Mouse (Mus musculus): ENCODE data around the gene Gm9780. TPM values are rescaled to one million over a fixed set of nuclear protein-coding genes. Genes with fewer than 3 reads are reported as not detected.
"Not testable (repeated sequence)": the region's sequence is repeated elsewhere in the genome, so short reads cannot be mapped to it uniquely, and the experiment has no call there.

The Gm9780 gene
- total RNA-seq, 1 experiment = 5.2 TPM

DNA sequence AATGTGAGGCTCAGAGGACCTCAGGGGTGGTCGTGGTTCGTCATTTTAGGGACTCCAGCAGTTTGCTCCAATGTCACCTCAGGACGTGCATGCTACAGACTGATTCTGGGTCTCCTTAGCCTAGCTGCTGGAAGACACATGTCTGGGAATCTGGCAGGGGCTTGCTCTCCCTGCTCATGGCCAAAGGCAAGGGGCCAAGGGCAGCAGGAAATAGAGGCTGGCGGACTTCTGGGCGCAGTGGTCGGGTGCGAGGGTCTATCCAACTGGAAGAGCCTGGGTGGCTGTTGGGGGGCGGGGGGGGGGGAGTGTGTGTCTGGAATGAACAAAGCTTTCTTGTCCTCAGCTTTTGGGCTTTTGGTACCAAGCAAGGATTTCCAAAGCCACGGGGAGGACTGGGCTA lies 6.3 kb upstream of the Gm9780 start:
- in situ Hi-C loops (cut with MboI; ENCODE audit: low sequenced_read_pairs in 2 of 2, unreplicated experiment in 2 of 2); DNase-seq (ENCODE audit: low read depth, low spot score); H3K4me3 ChIP-seq (ENCODE audit: insufficient read depth in 1 of 2, low read depth in 1 of 2, low read length in 2 of 2, poor library complexity in 1 of 2, severe bottlenecking in 1 of 2); H3K9ac ChIP-seq (ENCODE audit: insufficient read depth, low read depth, low read length, poor library complexity, severe bottlenecking); H3K9me3 ChIP-seq (ENCODE audit: control insufficient read depth, insufficient read depth, low read depth, low read length); H3K36me3 ChIP-seq (ENCODE audit: control insufficient read depth, insufficient read depth, low read length, poor library complexity, severe bottlenecking); H3K4me1 ChIP-seq (ENCODE audit: control insufficient read depth in 2 of 2, insufficient read depth in 2 of 2, low read length in 2 of 2, poor library complexity in 1 of 2); H3K27ac ChIP-seq (ENCODE audit: insufficient read depth, low read depth, low read length, poor library complexity, severe bottlenecking): not testable (repeated sequence)

GRCm38 (mm10) chr14:26047026-26047425 lies 4.5 kb upstream of the Gm9780 start:
- H3K4me1 ChIP-seq (ENCODE audit: control insufficient read depth in 2 of 2, insufficient read depth in 2 of 2, low read length in 2 of 2, poor library complexity in 1 of 2); in situ Hi-C loops (cut with MboI; ENCODE audit: low sequenced_read_pairs in 2 of 2, unreplicated experiment in 2 of 2); H3K4me3 ChIP-seq (ENCODE audit: insufficient read depth in 1 of 2, low read depth in 1 of 2, low read length in 2 of 2, poor library complexity in 1 of 2, severe bottlenecking in 1 of 2); DNase-seq (ENCODE audit: low read depth, low spot score); H3K36me3 ChIP-seq (ENCODE audit: control insufficient read depth, insufficient read depth, low read length, poor library complexity, severe bottlenecking); H3K9ac ChIP-seq (ENCODE audit: insufficient read depth, low read depth, low read length, poor library complexity, severe bottlenecking); H3K27ac ChIP-seq (ENCODE audit: insufficient read depth, low read depth, low read length, poor library complexity, severe bottlenecking); H3K9me3 ChIP-seq (ENCODE audit: control insufficient read depth, insufficient read depth, low read depth, low read length): not testable (repeated sequence)

DNA sequence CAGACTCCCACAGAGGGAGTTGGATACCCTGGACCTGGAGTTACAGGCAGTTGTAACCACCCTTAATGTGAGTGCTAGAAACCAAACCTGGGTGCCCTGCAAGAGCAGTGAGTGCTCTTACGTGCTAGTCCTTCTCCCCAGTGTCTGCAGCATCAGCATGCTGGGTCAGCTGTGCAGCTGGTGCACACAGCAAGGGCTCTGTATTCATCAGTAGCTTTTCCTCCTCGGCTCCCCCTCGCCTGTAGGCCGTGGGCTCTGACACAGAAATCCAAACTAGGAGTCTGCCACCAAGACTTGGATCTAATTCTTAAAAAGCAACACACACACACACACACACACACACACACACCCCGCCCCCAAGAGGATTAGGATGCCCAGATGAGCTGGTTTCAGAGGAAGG lies 2.5 kb upstream of the Gm9780 start:
- DNase-seq (ENCODE audit: low read depth, low spot score); H3K27ac ChIP-seq (ENCODE audit: insufficient read depth, low read depth, low read length, poor library complexity, severe bottlenecking); H3K9ac ChIP-seq (ENCODE audit: insufficient read depth, low read depth, low read length, poor library complexity, severe bottlenecking); in situ Hi-C loops (cut with MboI; ENCODE audit: low sequenced_read_pairs in 2 of 2, unreplicated experiment in 2 of 2); H3K4me1 ChIP-seq (ENCODE audit: control insufficient read depth in 2 of 2, insufficient read depth in 2 of 2, low read length in 2 of 2, poor library complexity in 1 of 2); H3K36me3 ChIP-seq (ENCODE audit: control insufficient read depth, insufficient read depth, low read length, poor library complexity, severe bottlenecking); H3K4me3 ChIP-seq (ENCODE audit: insufficient read depth in 1 of 2, low read depth in 1 of 2, low read length in 2 of 2, poor library complexity in 1 of 2, severe bottlenecking in 1 of 2); H3K9me3 ChIP-seq (ENCODE audit: control insufficient read depth, insufficient read depth, low read depth, low read length): not testable (repeated sequence)

DNA sequence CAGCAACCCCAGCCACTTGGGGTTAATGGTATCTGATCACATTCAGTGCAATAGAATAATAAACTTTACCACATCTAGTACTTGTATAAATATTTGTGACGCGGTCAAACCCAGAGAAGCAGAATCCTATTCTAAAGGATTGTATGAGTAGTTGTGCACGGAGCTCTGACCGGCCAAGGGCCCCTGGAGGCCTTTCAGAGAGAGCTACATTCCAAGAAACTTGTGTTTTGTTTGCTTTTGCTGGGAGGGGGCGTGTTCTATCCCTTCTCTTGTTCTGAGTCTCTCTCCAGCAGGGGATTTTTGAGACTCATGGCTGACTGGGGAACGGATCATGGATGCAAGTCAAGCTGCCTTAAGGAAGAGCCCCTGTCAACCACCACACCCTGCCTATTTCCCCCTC lies 7.1 kb downstream of the Gm9780 start:
- H3K4me3 ChIP-seq (ENCODE audit: insufficient read depth in 1 of 2, low read depth in 1 of 2, low read length in 2 of 2, poor library complexity in 1 of 2, severe bottlenecking in 1 of 2); H3K4me1 ChIP-seq (ENCODE audit: control insufficient read depth in 2 of 2, insufficient read depth in 2 of 2, low read length in 2 of 2, poor library complexity in 1 of 2); H3K9me3 ChIP-seq (ENCODE audit: control insufficient read depth, insufficient read depth, low read depth, low read length); H3K9ac ChIP-seq (ENCODE audit: insufficient read depth, low read depth, low read length, poor library complexity, severe bottlenecking); in situ Hi-C loops (cut with MboI; ENCODE audit: low sequenced_read_pairs in 2 of 2, unreplicated experiment in 2 of 2); DNase-seq (ENCODE audit: low read depth, low spot score); H3K27ac ChIP-seq (ENCODE audit: insufficient read depth, low read depth, low read length, poor library complexity, severe bottlenecking); H3K36me3 ChIP-seq (ENCODE audit: control insufficient read depth, insufficient read depth, low read length, poor library complexity, severe bottlenecking): not testable (repeated sequence)

DNA sequence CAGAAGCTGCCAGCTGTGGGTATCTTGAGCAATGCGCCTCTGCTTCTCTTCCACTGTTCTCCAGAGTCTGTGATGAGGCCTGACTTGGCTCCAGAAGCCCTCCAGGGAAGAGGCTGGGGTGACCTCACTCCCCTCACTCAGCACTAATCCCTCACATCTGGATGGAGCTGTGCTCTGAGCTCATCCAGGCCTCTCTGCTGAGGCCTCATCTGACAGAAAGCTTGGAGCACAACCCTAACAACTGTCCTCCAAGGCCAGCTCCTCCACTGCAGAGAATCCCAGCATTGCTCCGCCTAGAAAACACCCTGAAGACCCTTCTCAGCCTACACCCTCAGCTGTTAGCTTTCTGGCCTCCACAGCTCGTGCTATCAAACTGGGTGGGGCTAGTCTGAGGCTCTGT lies 8.1 kb downstream of the Gm9780 start:
- H3K9ac ChIP-seq (ENCODE audit: insufficient read depth, low read depth, low read length, poor library complexity, severe bottlenecking); H3K9me3 ChIP-seq (ENCODE audit: control insufficient read depth, insufficient read depth, low read depth, low read length); H3K4me1 ChIP-seq (ENCODE audit: control insufficient read depth in 2 of 2, insufficient read depth in 2 of 2, low read length in 2 of 2, poor library complexity in 1 of 2); DNase-seq (ENCODE audit: low read depth, low spot score); in situ Hi-C loops (cut with MboI; ENCODE audit: low sequenced_read_pairs in 2 of 2, unreplicated experiment in 2 of 2); H3K4me3 ChIP-seq (ENCODE audit: insufficient read depth in 1 of 2, low read depth in 1 of 2, low read length in 2 of 2, poor library complexity in 1 of 2, severe bottlenecking in 1 of 2); H3K36me3 ChIP-seq (ENCODE audit: control insufficient read depth, insufficient read depth, low read length, poor library complexity, severe bottlenecking); H3K27ac ChIP-seq (ENCODE audit: insufficient read depth, low read depth, low read length, poor library complexity, severe bottlenecking): not testable (repeated sequence)

DNA sequence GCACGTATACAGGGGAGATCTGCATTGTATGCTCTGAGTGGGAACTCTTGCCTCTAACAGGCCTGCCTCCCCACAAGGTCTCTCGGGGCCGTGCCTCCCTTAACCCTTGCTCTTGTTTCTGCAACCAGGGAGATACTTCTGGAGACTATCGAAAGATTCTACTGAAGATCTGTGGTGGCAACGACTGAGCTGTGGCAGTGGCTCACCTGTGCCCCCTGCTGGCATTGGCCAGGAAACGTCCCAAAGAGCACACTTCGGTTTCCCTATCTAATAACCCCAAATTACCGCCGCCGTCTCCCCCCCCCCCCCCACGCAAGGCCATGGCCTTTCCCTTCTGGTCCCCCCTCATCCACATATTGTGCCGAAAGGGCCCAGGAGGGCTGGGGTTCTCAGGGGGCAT lies 16.9 kb downstream of the Gm9780 start:
- H3K27ac ChIP-seq (ENCODE audit: insufficient read depth, low read depth, low read length, poor library complexity, severe bottlenecking); H3K9ac ChIP-seq (ENCODE audit: insufficient read depth, low read depth, low read length, poor library complexity, severe bottlenecking); DNase-seq (ENCODE audit: low read depth, low spot score); H3K36me3 ChIP-seq (ENCODE audit: control insufficient read depth, insufficient read depth, low read length, poor library complexity, severe bottlenecking); in situ Hi-C loops (cut with MboI; ENCODE audit: low sequenced_read_pairs in 2 of 2, unreplicated experiment in 2 of 2); H3K4me3 ChIP-seq (ENCODE audit: insufficient read depth in 1 of 2, low read depth in 1 of 2, low read length in 2 of 2, poor library complexity in 1 of 2, severe bottlenecking in 1 of 2); H3K9me3 ChIP-seq (ENCODE audit: control insufficient read depth, insufficient read depth, low read depth, low read length); H3K4me1 ChIP-seq (ENCODE audit: control insufficient read depth in 2 of 2, insufficient read depth in 2 of 2, low read length in 2 of 2, poor library complexity in 1 of 2): not testable (repeated sequence)

GRCm38 (mm10) chr14:26022831-26023230 lies 19.7 kb downstream of the Gm9780 start:
- H3K9me3 ChIP-seq (ENCODE audit: control insufficient read depth, insufficient read depth, low read depth, low read length); H3K9ac ChIP-seq (ENCODE audit: insufficient read depth, low read depth, low read length, poor library complexity, severe bottlenecking); H3K4me3 ChIP-seq (ENCODE audit: insufficient read depth in 1 of 2, low read depth in 1 of 2, low read length in 2 of 2, poor library complexity in 1 of 2, severe bottlenecking in 1 of 2); DNase-seq (ENCODE audit: low read depth, low spot score); H3K27ac ChIP-seq (ENCODE audit: insufficient read depth, low read depth, low read length, poor library complexity, severe bottlenecking); in situ Hi-C loops (cut with MboI; ENCODE audit: low sequenced_read_pairs in 2 of 2, unreplicated experiment in 2 of 2); H3K4me1 ChIP-seq (ENCODE audit: control insufficient read depth in 2 of 2, insufficient read depth in 2 of 2, low read length in 2 of 2, poor library complexity in 1 of 2); H3K36me3 ChIP-seq (ENCODE audit: control insufficient read depth, insufficient read depth, low read length, poor library complexity, severe bottlenecking): not testable (repeated sequence)

- H3K27ac ChIP-seq (ENCODE audit: insufficient read depth, low read depth, low read length, poor library complexity, severe bottlenecking); in situ Hi-C loops (cut with MboI; ENCODE audit: low sequenced_read_pairs in 2 of 2, unreplicated experiment in 2 of 2): not testable (repeated sequence)
Observed at GRCm38 (mm10) chr14:26021555-26021954, 21.0 kb downstream of the Gm9780 start.

DNA sequence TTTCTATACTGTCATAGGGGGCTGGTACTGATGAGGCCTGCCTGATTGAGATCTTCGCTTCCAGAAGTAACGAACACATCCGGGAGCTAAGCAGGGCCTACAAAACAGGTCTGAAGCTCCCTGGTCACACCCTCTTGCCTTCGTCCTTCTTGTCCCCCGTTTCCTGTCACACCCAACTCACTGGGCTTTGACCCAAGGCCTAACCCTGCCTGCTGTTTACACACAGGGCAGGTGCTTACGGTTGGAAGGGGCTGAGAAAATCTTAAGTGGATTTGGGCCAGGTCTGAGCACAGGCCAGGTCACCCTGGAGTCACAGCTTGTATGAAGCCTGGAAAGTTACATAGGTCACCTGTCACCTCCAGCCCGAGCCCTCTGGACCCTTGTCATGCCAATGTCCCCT lies 26.1 kb downstream of the Gm9780 start:
- DNase-seq (ENCODE audit: low read depth, low spot score); H3K9me3 ChIP-seq (ENCODE audit: control insufficient read depth, insufficient read depth, low read depth, low read length); H3K9ac ChIP-seq (ENCODE audit: insufficient read depth, low read depth, low read length, poor library complexity, severe bottlenecking); H3K27ac ChIP-seq (ENCODE audit: insufficient read depth, low read depth, low read length, poor library complexity, severe bottlenecking); H3K36me3 ChIP-seq (ENCODE audit: control insufficient read depth, insufficient read depth, low read length, poor library complexity, severe bottlenecking); H3K4me1 ChIP-seq (ENCODE audit: control insufficient read depth in 2 of 2, insufficient read depth in 2 of 2, low read length in 2 of 2, poor library complexity in 1 of 2); H3K4me3 ChIP-seq (ENCODE audit: insufficient read depth in 1 of 2, low read depth in 1 of 2, low read length in 2 of 2, poor library complexity in 1 of 2, severe bottlenecking in 1 of 2); in situ Hi-C loops (cut with MboI; ENCODE audit: low sequenced_read_pairs in 2 of 2, unreplicated experiment in 2 of 2): not testable (repeated sequence)

More at GRCm38 (mm10) chr14:26021555-26021954, 21.0 kb downstream of the Gm9780 start:
- H3K9ac ChIP-seq (ENCODE audit: insufficient read depth, low read depth, low read length, poor library complexity, severe bottlenecking); H3K4me1 ChIP-seq (ENCODE audit: control insufficient read depth in 2 of 2, insufficient read depth in 2 of 2, low read length in 2 of 2, poor library complexity in 1 of 2); DNase-seq (ENCODE audit: low read depth, low spot score); H3K9me3 ChIP-seq (ENCODE audit: control insufficient read depth, insufficient read depth, low read depth, low read length); H3K36me3 ChIP-seq (ENCODE audit: control insufficient read depth, insufficient read depth, low read length, poor library complexity, severe bottlenecking); H3K4me3 ChIP-seq (ENCODE audit: insufficient read depth in 1 of 2, low read depth in 1 of 2, low read length in 2 of 2, poor library complexity in 1 of 2, severe bottlenecking in 1 of 2): not testable (repeated sequence)

Data from ES-E14 (cell line).